Mouse (Mus musculus) G1E (cell line): Measurements from ENCODE around the gene Col6a1. TPM values are rescaled to one million over a fixed set of nuclear protein-coding genes. Genes with fewer than 3 reads are reported as not detected.

Experiments
- ATAC-seq: 2 replicates; pipeline ENCODE4 v1.8.0; 2016; ENCODE audit warnings: mild to moderate bottlenecking; ENCODE audit not compliant: insufficient number of reproducible peaks, poor library complexity, low FRiP score, severe bottlenecking; ENCODE audit errors: extremely low read depth
- DNase-seq: peaks from one replicate; pipeline ENCODE4 v3.0.0; 2012; ENCODE audit warnings: low spot score
- H3K27me3 ChIP-seq: 2 replicates; pipeline ENCODE4 v1.6.1; 2012; ENCODE audit warnings: mild to moderate bottlenecking, low read length, inconsistent platforms; ENCODE audit not compliant: insufficient read depth
- H3K36me3 ChIP-seq: replicated peaks from 2 replicates; pipeline ENCODE3; 2012; ENCODE audit warnings: mild to moderate bottlenecking, inconsistent platforms
- H3K4me1 ChIP-seq: 2 replicates; pipeline ENCODE4 v1.6.1; 2012; ENCODE audit warnings: low read depth, low read length, inconsistent platforms, mixed read lengths; ENCODE audit not compliant: insufficient read depth
- H3K4me3 ChIP-seq: 2 replicates; pipeline ENCODE4 v1.5.1; 2012; ENCODE audit warnings: low read depth, mild to moderate bottlenecking, inconsistent platforms, low read length, moderate library complexity, mixed read lengths
- H3K9me3 ChIP-seq: replicated peaks from 2 replicates; pipeline ENCODE4 v1.6.1; 2012; ENCODE audit warnings: inconsistent platforms
- CTCF ChIP-seq: IDR thresholded peaks from 2 replicates; pipeline ENCODE4 v1.5.1; 2012; ENCODE audit warnings: low read depth, low read length, inconsistent platforms, mixed read lengths
- GATA1 ChIP-seq: IDR thresholded peaks from 2 replicates; pipeline ENCODE4 v1.6.1; 2012; ENCODE audit warnings: borderline replicate concordance, low read length, inconsistent platforms, mixed read lengths
- GATA2 ChIP-seq: IDR thresholded peaks from 2 replicates; pipeline ENCODE4 v1.6.1; 2012; ENCODE audit warnings: low read depth, low read length, inconsistent platforms, borderline replicate concordance
- POLR2AphosphoS5 ChIP-seq: IDR thresholded peaks from 2 replicates; pipeline ENCODE4 v1.6.1; 2012; ENCODE audit warnings: low read depth, low read length, inconsistent platforms; ENCODE audit not compliant: insufficient replicate concordance
- TAL1 ChIP-seq: conservative IDR thresholded peaks from 2 replicates; pipeline ENCODE4 v1.6.1; 2012; ENCODE audit warnings: low read depth, low read length, inconsistent platforms, mixed read lengths
- polyA plus RNA-seq: library from polyadenylated mRNA; stranded (reverse); fragments of >175 nt; gene quantifications from 2 replicates; pipeline ENCODE4 v1.2.3, GENCODE M21; 2012
- total RNA-seq, 2 experiments: library from RNA; stranded (forward) in 1 of 2; stranded (reverse) in 1 of 2; fragments of 200-1000 nt in 1 of 2; fragments of >200 nt in 1 of 2; fragmentation: Nextera tagmentation in 1 of 2; gene quantifications; 2 replicates each; pipeline ENCODE4 v1.2.3; 2014 to 2017

Gene Col6a1
- total and polyA plus RNA-seq, 3 experiments = 0.05 TPM; not detected in 2

GRCm38 (mm10) chr10:76668261-76668946, 57.6 kb downstream of the Col6a1 start:
- Histone ChIP-seq H3K27me3 (0 out of 2 replicates have a peak, but pooled peaks cover 2% of the 10 kb centered on the region), H3K4me1 (no peaks in the 10 kb centered on the region), H3K9me3 (no peaks in the 10 kb centered on the region)

DNA sequence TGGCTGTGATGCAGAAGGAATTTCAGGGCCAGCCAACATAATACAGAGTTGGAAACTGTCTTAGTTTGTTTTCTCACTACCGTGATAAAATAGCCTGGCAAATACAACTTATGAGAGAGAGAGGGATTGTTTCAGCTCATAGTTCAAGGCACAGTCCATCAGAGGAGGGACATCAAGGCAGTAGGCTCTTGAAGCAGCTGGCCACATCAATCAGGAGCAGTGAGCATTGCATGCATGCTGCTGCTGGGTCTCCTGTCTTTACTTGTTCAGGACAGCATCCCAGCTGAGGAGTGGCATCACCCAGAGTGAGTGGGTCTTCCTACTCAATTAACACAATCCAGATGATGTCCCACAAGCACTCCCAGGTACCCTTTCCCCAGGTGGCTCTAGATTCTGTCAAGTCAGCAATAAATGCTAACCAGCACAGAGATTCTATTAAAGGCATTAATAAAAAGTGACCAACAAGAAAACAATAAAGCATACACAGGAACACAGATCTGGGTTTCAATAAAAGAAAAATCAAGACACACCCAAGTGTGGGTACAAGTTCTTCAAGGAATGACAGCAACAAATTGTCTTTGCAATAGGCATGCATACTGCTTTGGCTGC, 58.7 kb downstream of the Col6a1 start:
- no peaks in the 10 kb centered on the region for H3K9me3 ChIP-seq
- ATAC-seq (no peak), DNase-seq (no peak)
- no peak overlapping the region for H3K4me3 ChIP-seq
- H3K27me3 ChIP-seq = 0 out of 2 replicates have a peak, but pooled peaks cover 2% of the 10 kb centered on the region
- H3K4me1 ChIP-seq = no peaks in the 10 kb centered on the region
- TF ChIP-seq TAL1 = no peak
- TF ChIP-seq CTCF = no peak
- TF ChIP-seq POLR2AphosphoS5 = no peak
- TF ChIP-seq GATA2 = no peak
- TF ChIP-seq GATA1 = no peak
- no peaks in the 10 kb centered on the region for H3K36me3 ChIP-seq

More at GRCm38 (mm10) chr10:76668261-76668946, 57.6 kb downstream of the Col6a1 start:
- Histone ChIP-seq H3K4me3 (no peak overlapping the region), H3K36me3 (no peaks in the 10 kb centered on the region)
- TF ChIP-seq CTCF = no peak
- TF ChIP-seq TAL1 = no peak
- no peak for TF ChIP-seq POLR2AphosphoS5
- no peak for TF ChIP-seq GATA1
- TF ChIP-seq GATA2 = no peak
- ATAC-seq = no peak
- no peak for DNase-seq

DNA sequence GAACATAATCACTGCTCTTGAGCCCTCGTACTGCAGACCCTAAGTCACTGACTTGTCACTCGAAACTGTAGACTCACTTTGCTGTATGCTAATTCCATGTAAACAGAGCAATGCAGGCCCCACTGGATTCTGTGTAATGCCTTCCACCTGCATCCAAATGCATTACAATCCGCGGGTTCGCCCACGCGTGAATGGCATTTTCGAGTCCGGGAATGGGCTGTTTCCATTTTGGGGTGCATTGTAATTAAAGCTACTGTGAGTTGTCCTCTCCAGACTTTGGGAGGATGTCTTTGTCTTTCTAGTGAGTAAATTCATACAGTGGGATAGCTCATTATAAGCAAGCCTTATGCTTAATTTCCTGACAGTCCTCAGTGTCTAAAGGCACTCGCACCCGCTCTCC, 60.4 kb downstream of the Col6a1 start:
- TF ChIP-seq GATA1 = no peak
- TF ChIP-seq GATA2 = no peak
- TF ChIP-seq POLR2AphosphoS5 = no peak
- no peak for TF ChIP-seq TAL1
- no peak for TF ChIP-seq CTCF
- Histone ChIP-seq H3K27me3 (0 out of 2 replicates have a peak, but pooled peaks cover 2% of the 10 kb centered on the region), H3K9me3 (no peaks in the 10 kb centered on the region), H3K4me3 (no peak overlapping the region), H3K4me1 (no peaks in the 10 kb centered on the region), H3K36me3 (no peaks in the 10 kb centered on the region)
- ATAC-seq (no peak), DNase-seq (no peak)

GRCm38 (mm10) chr10:76664156-76665115, 61.5 kb downstream of the Col6a1 start:
- DNase-seq (no peak), ATAC-seq (no peak)
- TF ChIP-seq CTCF (no peak), TAL1 (no peak), GATA1 (no peak), POLR2AphosphoS5 (no peak), GATA2 (no peak)
- Histone ChIP-seq H3K4me1 (no peaks in the 10 kb centered on the region), H3K36me3 (no peaks in the 10 kb centered on the region), H3K27me3 (0 out of 2 replicates have a peak, but pooled peaks cover 2% of the 10 kb centered on the region), H3K9me3 (no peaks in the 10 kb centered on the region), H3K4me3 (no peak overlapping the region)

Other genes starting within 250 kb of the Col6a1 start
- gene Lss, start 194.6 kb downstream of the Col6a1 start, total RNA-seq (2014; fragmentation: Nextera tagmentation) = 16.3 and 20.5 TPM in 2 replicates
- gene Lss, start 194.6 kb downstream of the Col6a1 start, total RNA-seq (2017) = 64.1 and 66.0 TPM in 2 replicates
- gene Lss, start 194.6 kb downstream of the Col6a1 start, polyA plus RNA-seq = 26.1 and 46.6 TPM in 2 replicates
- gene Spatc1l, start 163.9 kb downstream of the Col6a1 start, total RNA-seq (2014; fragmentation: Nextera tagmentation) = not detected in 2 replicates
- 0.11 TPM in 1 of 2 replicates, not detected in the other for gene Spatc1l, start 163.9 kb downstream of the Col6a1 start, total RNA-seq (2017)
- gene Spatc1l, start 163.9 kb downstream of the Col6a1 start, polyA plus RNA-seq = not detected in 2 replicates
- not detected in 2 replicates for gene Ftcd, start 150.5 kb downstream of the Col6a1 start, total RNA-seq (2014; fragmentation: Nextera tagmentation)
- gene Ftcd, start 150.5 kb downstream of the Col6a1 start, total RNA-seq (2017) = 0.27 TPM in 1 of 2 replicates, not detected in the other
- gene Ftcd, start 150.5 kb downstream of the Col6a1 start, polyA plus RNA-seq = not detected in 2 replicates
- not detected in 2 replicates for gene Col6a2, start 102.5 kb downstream of the Col6a1 start, total RNA-seq (2014; fragmentation: Nextera tagmentation)
- under 0.01 and 0.11 TPM in 2 replicates for gene Col6a2, start 102.5 kb downstream of the Col6a1 start, total RNA-seq (2017)
- not detected in 2 replicates for gene Col6a2, start 102.5 kb downstream of the Col6a1 start, polyA plus RNA-seq
- gene Pcbp3, start 235.7 kb upstream of the Col6a1 start, total RNA-seq (2014; fragmentation: Nextera tagmentation) = not detected in 2 replicates
- gene Pcbp3, start 235.7 kb upstream of the Col6a1 start, total RNA-seq (2017) = not detected in 2 replicates
- gene Pcbp3, start 235.7 kb upstream of the Col6a1 start, polyA plus RNA-seq = not detected in 2 replicates